Mouse (Mus musculus) forebrain, embryonic 16.5 days (tissue): ENCODE results near the gene Zfp536. TPM values are rescaled to one million over a fixed set of nuclear protein-coding genes. Genes with fewer than 3 reads are reported as not detected.

Experiments
- ATAC-seq: fragments of 200-750 bp; cut with Nextera tagmentation; 2 replicates; pipeline ENCODE4 v1.8.0; 2017; ENCODE audit warnings: mild to moderate bottlenecking, moderate library complexity
- H3K27ac ChIP-seq: fragments of 300-500 bp; sonication (generic); 2 replicates; pipeline ENCODE4 v1.5.1; 2014; ENCODE audit warnings: low read length, control low read depth
- H3K27me3 ChIP-seq: fragments of 300-500 bp; sonication (generic); replicated peaks from 2 replicates; pipeline ENCODE4 v1.6.1; 2014; ENCODE audit warnings: low read length; ENCODE audit not compliant: control insufficient read depth, insufficient read depth
- H3K36me3 ChIP-seq: fragments of 300-500 bp; sonication (generic); 2 replicates; pipeline ENCODE4 v1.6.1; 2014; ENCODE audit not compliant: control insufficient read depth, insufficient read depth
- H3K4me1 ChIP-seq: fragments of 300-500 bp; sonication (generic); replicated peaks from 2 replicates; pipeline ENCODE4 v1.6.1; 2014; ENCODE audit warnings: low read length; ENCODE audit not compliant: control insufficient read depth, insufficient read depth
- H3K4me2 ChIP-seq: fragments of 300-500 bp; sonication (generic); 2 replicates; pipeline ENCODE4 v1.6.1; 2014; ENCODE audit warnings: mild to moderate bottlenecking, low read length, control low read depth
- H3K4me3 ChIP-seq: fragments of 300-500 bp; sonication (generic); replicated peaks from 2 replicates; pipeline ENCODE4 v1.5.1; 2014; ENCODE audit warnings: mild to moderate bottlenecking, low read length, control low read depth
- H3K9ac ChIP-seq: fragments of 300-500 bp; sonication (generic); replicated peaks from 2 replicates; pipeline ENCODE4 v1.6.1; 2014; ENCODE audit warnings: low read depth, low read length, control low read depth
- H3K9me3 ChIP-seq: fragments of 300-500 bp; sonication (generic); 2 replicates; pipeline ENCODE4 v1.6.1; 2016; ENCODE audit warnings: low read length; ENCODE audit not compliant: control insufficient read depth
- WGBS: fragments of 180-500 bp; shearing (Covaris S2); extraction: QIAGEN DNeasy Blood & Tissue Kit; methylation state at CpG from one replicate; pipeline ENCODE4 v1.1.7; 2014; 5-methylcytosine and 5-hydroxymethylcytosine counted together
- polyA plus RNA-seq: library from polyadenylated mRNA; unstranded; fragments of >200 nt; fragmentation: Nextera tagmentation; extraction: Ambion mirVana; gene quantifications from 2 replicates; pipeline ENCODE4 v1.2.1, GENCODE M21; 2015

Zfp536 gene
- polyA plus RNA-seq, 1 experiment from 2014 or later, result 31.1 TPM

DNA sequence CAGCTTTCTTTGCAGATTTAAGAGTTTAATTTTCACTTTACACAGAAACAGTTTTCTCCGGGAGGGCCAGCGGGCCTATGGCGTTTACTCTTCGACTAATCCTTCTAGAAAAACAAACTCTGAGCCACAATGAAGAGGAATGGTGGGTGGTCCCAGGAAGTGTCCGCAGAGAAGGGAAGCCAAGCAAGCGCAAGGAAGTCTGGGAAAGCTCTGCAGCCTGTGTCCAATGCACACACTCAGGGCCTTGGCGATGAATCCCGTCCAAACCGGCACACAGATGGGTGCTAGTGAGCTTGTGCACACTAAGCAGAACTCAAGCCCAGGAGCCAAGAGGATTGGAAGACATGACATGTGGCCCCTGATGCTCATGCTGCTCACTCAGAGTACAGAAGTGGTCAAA is 276.9 kb downstream of the Zfp536 start:
- H3K27me3 ChIP-seq, result no peaks in the 10 kb centered on the region
- H3K4me2 ChIP-seq, result no peak overlapping the region
- no peaks in the 10 kb centered on the region for H3K36me3 ChIP-seq
- no peak overlapping the region for H3K9ac ChIP-seq
- no peak overlapping the region for H3K4me3 ChIP-seq
- no peaks in the 10 kb centered on the region for H3K9me3 ChIP-seq
- H3K4me1 ChIP-seq, result 0 out of 2 replicates have a peak, but pooled peaks cover 2% of the 10 kb centered on the region
- 67% methylated on average over 9 of the region's 9 CpGs for WGBS
- H3K27ac ChIP-seq, result no peak overlapping the region
- ATAC-seq, result no peak

DNA sequence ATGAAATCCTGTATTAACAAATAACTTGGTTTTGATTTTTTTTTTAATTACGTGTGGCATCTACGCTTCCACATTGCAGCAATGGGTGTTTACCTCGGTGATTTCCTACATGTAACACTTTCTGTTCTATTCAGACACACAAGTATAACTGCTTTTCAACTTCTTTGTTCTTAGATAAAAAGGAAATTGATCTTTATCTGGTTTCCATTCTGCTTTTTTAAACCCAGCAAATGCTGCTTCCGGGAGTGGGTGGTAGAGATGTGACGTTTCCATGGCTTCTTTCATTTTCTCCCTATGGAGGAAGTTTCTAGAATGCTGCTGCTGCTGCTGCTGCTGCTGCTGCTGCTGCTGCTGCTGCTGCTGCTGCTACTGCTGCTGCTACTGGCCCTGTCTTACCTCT is 283.1 kb downstream of the Zfp536 start:
- Histone ChIP-seq H3K9me3 (no peaks in the 10 kb centered on the region), H3K4me1 (0 out of 2 replicates have a peak, but pooled peaks cover 6% of the 10 kb centered on the region), H3K9ac (no peak overlapping the region), H3K4me2 (no peak overlapping the region), H3K27ac (no peak overlapping the region), H3K4me3 (no peak overlapping the region), H3K27me3 (no peaks in the 10 kb centered on the region), H3K36me3 (no peaks in the 10 kb centered on the region)
- 74% methylated on average over 5 of the region's 5 CpGs for WGBS
- ATAC-seq, result no peak

DNA sequence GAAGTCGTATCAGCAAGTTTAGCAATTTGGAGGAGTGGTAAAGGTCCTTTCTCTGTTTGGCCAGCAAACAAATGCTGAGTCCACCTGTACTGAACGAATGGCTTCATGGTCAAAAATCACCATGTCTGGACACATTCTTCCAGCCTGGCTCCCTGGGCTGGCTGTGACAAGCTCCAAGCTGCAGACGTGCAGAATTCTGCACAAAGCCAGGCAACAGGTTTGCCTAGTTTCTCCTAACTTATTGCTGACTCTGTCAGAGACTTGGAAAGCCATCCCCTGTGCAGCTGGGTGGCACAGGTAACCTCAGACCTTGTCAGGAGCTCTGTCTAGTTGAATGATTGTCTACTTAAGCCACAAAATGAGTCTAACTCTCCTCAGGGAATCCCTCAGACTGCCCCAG is 288.5 kb downstream of the Zfp536 start:
- Histone ChIP-seq H3K27ac (no peak overlapping the region), H3K9me3 (no peaks in the 10 kb centered on the region), H3K4me3 (no peak overlapping the region), H3K9ac (no peak overlapping the region), H3K36me3 (no peaks in the 10 kb centered on the region), H3K4me1 (0 out of 2 replicates have a peak, but pooled peaks cover 4% of the 10 kb centered on the region), H3K4me2 (no peak overlapping the region), H3K27me3 (no peaks in the 10 kb centered on the region)
- 77% methylated on average over 3 of the region's 3 CpGs for WGBS
- no peak for ATAC-seq

DNA sequence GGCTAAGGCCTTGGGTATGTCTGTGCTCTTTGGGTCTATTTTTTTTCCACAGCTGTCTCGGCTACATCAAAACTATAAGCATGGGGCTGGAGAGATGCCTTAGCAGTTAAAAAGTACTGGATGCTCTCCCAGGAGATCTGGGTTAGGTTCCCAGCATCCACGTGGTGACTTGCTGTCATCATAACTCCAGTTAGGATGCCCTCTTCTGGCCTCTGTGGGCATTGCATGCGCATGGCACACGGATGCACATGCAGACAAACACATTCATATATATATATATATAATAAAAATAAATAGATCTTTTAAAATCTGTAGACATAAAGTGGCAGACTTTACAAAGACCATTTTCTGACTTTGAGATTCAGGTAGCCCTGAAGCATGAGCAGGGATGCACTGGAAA is 290.9 kb downstream of the Zfp536 start:
- ATAC-seq, result no peak
- Histone ChIP-seq H3K27me3 (no peaks in the 10 kb centered on the region), H3K4me1 (0 out of 2 replicates have a peak, but pooled peaks cover 4% of the 10 kb centered on the region), H3K36me3 (no peaks in the 10 kb centered on the region), H3K27ac (no peak overlapping the region), H3K9ac (no peak overlapping the region), H3K4me2 (no peak overlapping the region), H3K9me3 (no peaks in the 10 kb centered on the region), H3K4me3 (no peak overlapping the region)
- WGBS, result 78% methylated on average over 4 of the region's 4 CpGs

DNA sequence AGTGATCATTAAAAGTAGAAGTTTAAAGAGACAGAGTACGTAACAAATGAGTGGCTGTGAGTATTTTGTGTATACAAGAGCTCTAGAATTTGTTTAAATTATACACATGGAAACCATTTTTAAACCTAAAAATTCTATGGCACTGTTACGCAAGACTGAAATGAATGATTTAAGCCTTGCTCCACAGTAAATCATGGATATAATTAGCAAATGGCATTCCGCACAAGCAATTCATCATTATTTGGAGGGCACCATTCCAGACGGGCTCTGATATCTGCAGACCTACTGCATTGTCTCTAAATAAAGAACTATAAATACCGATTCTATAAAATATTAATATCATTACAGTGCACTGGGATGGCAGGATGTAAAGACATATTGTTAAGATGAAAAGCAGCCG is 292.3 kb downstream of the Zfp536 start:
- no peaks in the 10 kb centered on the region for H3K4me1 ChIP-seq
- no peak overlapping the region for H3K9ac ChIP-seq
- H3K36me3 ChIP-seq, result no peaks in the 10 kb centered on the region
- H3K4me3 ChIP-seq, result no peak overlapping the region
- no peak for ATAC-seq
- no peak overlapping the region for H3K27ac ChIP-seq
- no peaks in the 10 kb centered on the region for H3K9me3 ChIP-seq
- H3K4me2 ChIP-seq, result no peak overlapping the region
- WGBS, result 75% methylated on average over 6 of the region's 6 CpGs
- no peaks in the 10 kb centered on the region for H3K27me3 ChIP-seq

DNA sequence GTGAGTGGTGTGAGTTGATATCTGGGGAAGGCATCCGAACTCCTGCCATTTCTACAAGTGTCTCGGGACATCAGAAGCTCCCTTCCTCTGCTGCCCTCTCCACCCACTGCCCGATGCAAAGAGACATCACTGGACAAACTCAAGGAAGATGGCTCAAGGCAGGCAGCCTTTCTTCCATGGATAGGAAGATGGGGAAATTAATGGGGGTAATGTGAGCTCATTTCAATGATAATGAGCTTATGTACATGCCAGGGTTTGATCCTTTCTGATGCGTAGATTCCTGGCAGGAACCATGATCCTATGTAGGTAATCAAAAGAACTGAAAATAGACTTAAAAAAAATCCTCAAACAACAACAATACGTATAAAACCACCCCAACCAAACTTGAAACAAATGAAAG is 296.1 kb downstream of the Zfp536 start:
- Histone ChIP-seq H3K27ac (no peak overlapping the region), H3K9me3 (no peaks in the 10 kb centered on the region), H3K36me3 (no peaks in the 10 kb centered on the region), H3K27me3 (no peaks in the 10 kb centered on the region), H3K9ac (no peak overlapping the region), H3K4me3 (no peak overlapping the region), H3K4me1 (no peaks in the 10 kb centered on the region), H3K4me2 (no peak overlapping the region)
- WGBS, result 78% methylated on average over 5 of the region's 5 CpGs
- ATAC-seq, result no peak

DNA sequence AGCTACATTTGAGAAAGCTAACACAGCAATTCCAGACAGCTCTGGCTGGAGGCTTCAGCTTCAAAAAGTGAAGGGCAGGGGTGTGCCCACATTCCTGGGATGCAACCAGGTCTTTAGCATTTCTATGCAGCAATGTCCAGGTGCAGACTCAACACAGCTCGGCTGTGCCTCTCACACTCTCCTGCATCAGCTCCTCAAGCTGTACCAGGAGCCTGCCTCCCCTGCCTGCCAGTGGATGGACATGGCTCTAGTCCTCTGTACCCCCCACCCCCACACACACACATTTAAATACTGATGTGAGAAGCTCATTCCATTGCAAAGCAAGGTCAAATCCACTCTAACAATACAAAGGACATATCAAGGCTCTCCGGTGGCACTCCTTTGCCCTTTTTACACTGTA is 298.0 kb downstream of the Zfp536 start:
- no peaks in the 10 kb centered on the region for H3K36me3 ChIP-seq
- H3K4me3 ChIP-seq, result no peak overlapping the region
- no peak for ATAC-seq
- H3K27me3 ChIP-seq, result no peaks in the 10 kb centered on the region
- H3K4me2 ChIP-seq, result no peak overlapping the region
- no peak overlapping the region for H3K27ac ChIP-seq
- no peaks in the 10 kb centered on the region for H3K9me3 ChIP-seq
- no peaks in the 10 kb centered on the region for H3K4me1 ChIP-seq
- WGBS, result 77% methylated on average over 2 of the region's 2 CpGs
- H3K9ac ChIP-seq, result no peak overlapping the region

DNA sequence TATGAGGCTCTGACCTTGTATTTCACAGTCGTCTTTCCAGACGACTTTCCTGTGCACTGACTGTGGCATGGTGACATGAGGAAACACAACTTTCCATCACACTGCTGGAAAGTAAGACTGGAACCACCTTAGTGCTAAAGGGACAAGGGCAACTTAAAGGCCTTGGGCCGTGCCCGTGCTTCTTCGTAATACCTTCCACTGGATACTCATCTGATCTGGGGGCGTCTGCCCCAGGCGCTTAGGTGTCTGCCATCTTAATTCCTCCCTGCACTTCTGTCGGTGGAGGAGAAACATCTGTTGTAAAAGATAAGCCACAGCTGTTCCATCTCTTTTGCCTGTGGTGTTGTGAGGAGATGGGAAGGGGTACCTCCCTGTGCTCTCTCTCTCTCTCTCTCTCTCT is 299.2 kb downstream of the Zfp536 start:
- Histone ChIP-seq H3K4me3 (no peak overlapping the region), H3K9ac (no peak overlapping the region), H3K27me3 (no peaks in the 10 kb centered on the region), H3K9me3 (no peaks in the 10 kb centered on the region), H3K36me3 (no peaks in the 10 kb centered on the region), H3K27ac (no peak overlapping the region), H3K4me1 (no peaks in the 10 kb centered on the region), H3K4me2 (no peak overlapping the region)
- 89% methylated on average over 8 of the region's 8 CpGs for WGBS
- no peak for ATAC-seq

DNA sequence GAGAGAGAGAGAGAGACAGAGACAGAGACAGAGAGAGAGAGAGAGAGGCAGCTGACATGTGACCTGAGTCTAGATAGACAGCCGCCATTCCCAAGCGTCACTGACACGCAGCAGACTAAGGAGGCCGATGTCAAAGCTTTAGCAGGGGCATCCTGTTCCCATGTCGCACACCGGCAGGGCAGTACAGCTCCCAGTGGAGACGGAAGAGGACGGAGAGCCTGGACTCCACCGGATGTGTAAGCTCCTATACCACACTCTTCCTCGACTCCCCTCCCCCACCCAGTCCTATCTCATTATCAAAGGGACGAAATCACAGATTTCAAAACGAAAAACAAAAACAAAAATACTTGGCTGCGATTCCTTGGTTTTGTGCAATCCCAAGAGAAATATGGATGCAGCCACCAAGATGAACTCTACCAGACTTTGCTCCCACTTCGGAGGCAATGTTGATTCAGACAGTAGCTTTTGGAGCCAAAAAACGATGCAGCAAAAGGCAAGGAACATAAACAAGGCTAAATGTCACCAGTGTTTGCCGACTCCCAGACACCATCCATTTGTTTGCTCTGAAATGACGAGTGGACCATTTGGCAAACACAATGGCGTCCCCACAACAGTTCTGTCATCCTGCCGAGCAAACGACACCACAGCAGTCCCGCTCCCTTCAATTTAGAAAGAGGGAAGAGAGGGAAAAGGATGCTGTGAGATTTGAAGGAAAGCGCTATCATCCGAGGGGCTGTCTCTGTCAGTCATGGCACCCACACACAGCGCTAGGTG is 299.9 kb downstream of the Zfp536 start:
- ATAC-seq, result no peak
- Histone ChIP-seq H3K27ac (no peak overlapping the region), H3K9ac (no peak overlapping the region), H3K4me1 (no peaks in the 10 kb centered on the region), H3K4me3 (no peak overlapping the region), H3K27me3 (no peaks in the 10 kb centered on the region), H3K36me3 (no peaks in the 10 kb centered on the region), H3K9me3 (no peaks in the 10 kb centered on the region), H3K4me2 (no peak overlapping the region)
- 75% methylated on average over 24 of the region's 24 CpGs for WGBS

DNA sequence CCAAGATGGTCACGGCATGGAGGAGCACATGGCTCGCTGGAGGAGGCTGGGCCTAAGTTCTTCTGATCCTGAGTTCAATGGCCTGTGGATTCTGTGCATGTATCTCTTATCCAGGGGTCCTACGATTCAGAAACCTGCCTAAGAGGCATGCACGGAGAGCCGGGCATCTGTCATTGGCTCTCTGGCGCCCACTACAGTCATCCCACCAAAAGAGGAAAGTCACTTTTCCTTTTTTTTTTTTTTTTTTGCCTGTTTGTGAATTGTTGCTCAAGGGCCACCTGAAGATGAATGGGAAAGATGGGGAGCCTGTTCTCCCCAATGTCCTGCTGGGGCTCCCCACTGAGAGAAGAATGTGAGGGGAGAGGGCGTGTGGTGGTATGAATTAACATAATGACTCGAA is 301.7 kb downstream of the Zfp536 start:
- Histone ChIP-seq H3K4me3 (no peak overlapping the region), H3K27ac (no peak overlapping the region), H3K4me1 (no peaks in the 10 kb centered on the region), H3K4me2 (no peak overlapping the region), H3K27me3 (no peaks in the 10 kb centered on the region), H3K9ac (no peak overlapping the region), H3K36me3 (no peaks in the 10 kb centered on the region), H3K9me3 (no peaks in the 10 kb centered on the region)
- WGBS, result 52% methylated on average over 8 of the region's 8 CpGs
- no peak for ATAC-seq
